Mouse (Mus musculus) neural tube, embryonic 10.5 days (tissue): ENCODE measurements around the gene Med31.

ENCODE experiments used
- DNase-seq: peaks from one replicate; pipeline ENCODE4 v3.0.0-alpha.2; 2017; ENCODE audit warnings: low spot score; ENCODE audit errors: extremely low spot score

Med31 gene

DNA sequence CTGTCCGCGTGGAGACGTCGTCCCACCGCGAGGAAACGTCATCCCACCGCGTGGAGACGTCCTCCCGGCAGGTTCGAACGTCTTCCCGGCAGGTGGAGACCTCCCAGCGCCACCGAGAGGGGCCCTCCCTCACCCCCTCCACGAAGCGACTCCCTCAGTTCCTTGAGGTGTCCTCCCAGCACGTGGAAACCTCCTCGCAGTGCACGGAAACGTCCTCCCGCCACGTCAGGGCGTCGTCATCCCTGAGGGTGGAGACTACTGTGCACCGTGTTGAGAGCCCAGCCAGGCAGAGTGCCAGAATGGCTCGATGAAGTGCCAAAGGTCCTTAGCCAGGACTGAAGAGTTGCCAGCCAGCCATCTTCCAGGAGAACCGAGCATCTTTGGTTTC is at the start of gene Med31:
Gene Med31, minus strand, starts transcription at position 183 of the 388 bp plus-strand sequence.
- DNase-seq, result no peak

DNA sequence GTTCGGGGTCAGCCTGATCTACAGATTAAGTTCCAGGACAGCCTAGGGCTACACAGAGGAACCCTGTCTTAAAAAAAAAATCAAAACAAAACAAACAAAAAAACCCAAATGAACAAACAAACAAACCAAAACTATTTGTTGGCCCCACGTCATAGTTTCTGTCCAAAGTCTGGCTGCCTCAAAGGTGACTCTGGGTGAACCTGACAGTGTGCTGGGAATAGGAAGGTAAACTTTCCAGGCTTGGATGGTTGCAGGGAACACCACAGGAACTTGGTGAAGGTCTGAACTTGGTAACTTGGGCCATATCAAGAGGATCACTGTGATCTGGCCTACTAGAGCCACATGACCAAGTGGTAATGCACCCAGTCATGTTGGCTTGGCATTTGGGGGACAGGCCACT is 41.0 kb upstream of the Med31 start:
- DNase-seq, result no peak

GRCm38 (mm10) chr11:72255629-72256028 is 40.2 kb upstream of the Med31 start:
- DNase-seq, result no peak

GRCm38 (mm10) chr11:72245196-72245753 is 29.9 kb upstream of the Med31 start:
- no peak for DNase-seq

DNA sequence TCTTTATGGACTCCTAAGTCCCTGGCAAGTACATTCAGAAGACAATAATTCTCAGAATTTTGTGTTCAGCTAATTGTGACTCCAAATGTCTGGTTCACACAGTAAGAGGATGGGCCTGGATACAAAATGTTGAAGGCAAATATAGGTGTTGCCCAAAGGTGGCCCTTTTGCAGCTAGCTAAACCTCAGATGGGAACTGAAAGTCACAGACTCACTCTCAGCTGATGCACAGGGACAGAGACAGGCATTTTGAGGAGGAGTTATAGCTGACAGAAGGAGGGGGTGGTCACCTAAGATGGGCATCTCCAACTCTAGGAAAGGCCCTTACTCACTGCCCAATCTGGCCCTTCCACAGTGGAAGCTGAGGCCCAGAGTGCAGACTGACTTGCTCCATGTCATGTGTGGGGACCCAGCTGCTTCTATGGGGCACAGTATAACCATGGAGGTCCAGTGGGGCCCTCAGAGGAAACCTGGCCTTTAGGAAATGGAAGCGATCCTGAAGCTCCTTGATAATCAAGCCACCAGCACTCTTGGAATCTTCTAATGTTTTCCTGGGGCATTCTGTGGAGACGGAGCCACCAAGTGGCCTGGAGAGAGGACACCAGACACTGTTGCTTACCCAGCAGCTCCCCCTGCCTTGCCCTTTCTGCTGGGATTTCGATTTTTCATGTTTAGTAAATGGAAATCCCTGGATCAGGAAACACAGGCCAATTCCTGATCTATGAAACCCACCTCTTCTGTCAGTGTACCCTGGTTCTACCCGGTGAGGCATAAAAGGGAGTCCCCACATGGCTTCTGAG is 24.9 kb upstream of the Med31 start:
- no peak for DNase-seq

- no peak for DNase-seq
Observed at GRCm38 (mm10) chr11:72234013-72234412, 18.6 kb upstream of the Med31 start.

DNA sequence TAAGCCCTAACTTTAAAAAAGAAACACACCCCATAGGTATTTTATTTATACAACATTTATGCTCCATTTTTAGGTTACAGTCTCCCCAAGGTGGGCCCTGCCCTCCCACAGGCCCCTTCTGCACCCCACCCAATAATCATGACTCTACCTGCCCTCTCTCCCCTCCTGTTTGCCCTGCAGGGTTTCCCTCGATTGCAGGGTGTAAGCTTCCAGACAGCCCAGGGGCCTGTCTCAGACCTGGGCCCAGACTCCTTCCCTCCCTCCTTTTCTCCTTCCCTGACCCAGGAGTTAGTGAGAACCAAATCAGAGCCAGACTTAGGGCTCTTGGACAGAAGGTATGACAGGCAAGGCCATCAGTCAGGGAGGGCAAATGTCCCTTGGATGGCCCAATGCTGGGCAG is 17.6 kb upstream of the Med31 start:
- DNase-seq, result no peak

DNA sequence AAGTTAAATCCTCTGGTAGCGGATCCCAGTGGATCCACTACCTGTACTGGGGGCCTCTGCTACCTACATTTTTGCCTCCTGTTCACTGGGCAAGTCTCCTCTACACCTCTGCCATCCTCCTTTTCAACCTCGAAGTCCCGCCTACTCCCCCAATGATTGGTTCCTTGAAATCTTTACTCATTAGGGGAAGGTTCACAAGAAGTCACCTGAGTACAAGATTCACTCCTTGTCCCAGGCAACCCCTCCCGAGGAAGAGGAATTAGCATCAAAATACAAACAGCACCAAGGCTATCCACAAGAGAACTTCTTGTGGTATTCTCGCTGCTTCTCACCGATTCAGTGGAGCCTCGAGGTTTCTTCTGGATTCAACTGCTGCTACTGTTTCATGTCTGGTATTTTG is 16.7 kb upstream of the Med31 start:
- DNase-seq, result no peak

- DNase-seq, result no peak
Observed at GRCm38 (mm10) chr11:72228513-72228912, 13.1 kb upstream of the Med31 start.

- no peak for DNase-seq
Observed at GRCm38 (mm10) chr11:72226901-72227300, 11.5 kb upstream of the Med31 start.

DNA sequence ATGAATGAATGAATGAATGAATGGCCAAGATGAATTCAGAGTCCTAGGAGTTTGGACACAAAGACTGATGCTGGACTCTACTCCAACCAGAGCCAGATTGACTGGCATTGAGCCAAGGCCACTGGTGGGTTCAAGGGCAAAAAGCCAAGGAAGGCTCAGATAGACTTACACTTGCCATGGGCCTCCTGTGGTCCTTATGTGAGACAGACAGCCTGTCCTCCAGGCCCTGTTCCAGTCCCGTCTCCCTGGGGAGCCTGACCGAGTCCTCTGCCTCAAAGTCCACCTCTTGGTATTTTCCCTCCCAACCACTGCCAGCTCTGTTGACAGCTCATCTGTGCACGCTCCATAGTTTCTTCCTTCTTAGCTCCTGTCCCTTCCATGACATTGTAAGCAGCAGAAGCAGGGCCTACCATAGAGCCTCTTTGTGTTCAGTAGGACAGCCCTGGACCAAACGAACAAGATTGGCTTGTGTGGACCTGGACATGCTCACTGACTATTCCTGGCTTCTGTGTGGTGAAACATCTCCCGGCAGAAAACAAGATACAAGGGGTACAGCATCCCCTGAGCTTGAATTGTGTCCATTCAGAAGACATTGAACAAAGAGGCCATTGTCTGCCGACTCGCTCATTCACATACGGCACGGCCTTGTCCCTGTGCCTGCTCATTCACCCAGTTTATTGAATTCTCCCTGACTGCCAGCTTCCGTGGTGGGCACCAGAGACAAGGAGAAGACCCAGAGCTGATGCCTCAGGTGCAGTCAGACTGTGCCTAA is 10.8 kb upstream of the Med31 start:
- DNase-seq, result no peak

DNA sequence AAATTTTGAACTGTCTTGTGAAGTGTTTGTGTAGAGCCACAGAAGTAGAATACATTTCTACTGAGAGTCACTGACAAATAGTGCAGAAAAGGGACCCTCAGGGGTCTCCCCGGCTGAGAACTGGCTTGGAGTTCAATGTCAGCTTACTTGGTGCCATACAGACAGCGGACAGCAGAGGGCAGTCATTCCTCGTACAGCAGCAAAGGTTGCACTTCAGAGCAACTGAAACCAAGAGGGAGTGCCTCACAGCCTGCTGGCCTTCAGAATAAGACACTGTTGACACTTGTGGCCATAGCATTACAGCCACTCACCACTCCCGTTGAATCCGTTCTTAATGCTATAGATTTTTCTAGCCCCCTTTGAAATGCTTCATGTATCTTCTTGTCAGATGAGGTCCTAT is 9.5 kb upstream of the Med31 start:
- DNase-seq, result peak; percentile 72

- no peak for DNase-seq
Observed at GRCm38 (mm10) chr11:72223414-72223813, 8.0 kb upstream of the Med31 start.

DNA sequence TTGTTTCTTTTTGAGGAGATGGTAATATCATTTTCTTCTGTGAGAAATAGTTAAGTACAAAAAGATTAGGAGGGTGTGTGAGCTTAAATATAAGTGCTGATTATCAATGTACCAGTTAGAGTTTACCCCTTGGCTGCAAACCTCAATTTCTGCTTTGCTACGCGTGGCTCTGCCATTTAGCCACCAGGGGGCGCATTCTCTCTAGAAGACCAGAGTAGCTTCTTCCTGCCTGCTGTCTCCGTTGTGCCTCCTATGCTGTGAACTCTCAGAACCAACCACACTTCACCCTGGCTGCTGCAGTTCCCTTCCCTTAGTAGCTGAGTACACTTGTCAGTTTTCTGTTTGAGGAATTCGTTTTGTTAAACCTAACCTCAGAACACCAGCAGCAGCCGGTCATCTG is 5.9 kb upstream of the Med31 start:
- DNase-seq, result peak; percentile 76

- no peak for DNase-seq
Observed at GRCm38 (mm10) chr11:72217116-72217515, 1.7 kb upstream of the Med31 start.

DNA sequence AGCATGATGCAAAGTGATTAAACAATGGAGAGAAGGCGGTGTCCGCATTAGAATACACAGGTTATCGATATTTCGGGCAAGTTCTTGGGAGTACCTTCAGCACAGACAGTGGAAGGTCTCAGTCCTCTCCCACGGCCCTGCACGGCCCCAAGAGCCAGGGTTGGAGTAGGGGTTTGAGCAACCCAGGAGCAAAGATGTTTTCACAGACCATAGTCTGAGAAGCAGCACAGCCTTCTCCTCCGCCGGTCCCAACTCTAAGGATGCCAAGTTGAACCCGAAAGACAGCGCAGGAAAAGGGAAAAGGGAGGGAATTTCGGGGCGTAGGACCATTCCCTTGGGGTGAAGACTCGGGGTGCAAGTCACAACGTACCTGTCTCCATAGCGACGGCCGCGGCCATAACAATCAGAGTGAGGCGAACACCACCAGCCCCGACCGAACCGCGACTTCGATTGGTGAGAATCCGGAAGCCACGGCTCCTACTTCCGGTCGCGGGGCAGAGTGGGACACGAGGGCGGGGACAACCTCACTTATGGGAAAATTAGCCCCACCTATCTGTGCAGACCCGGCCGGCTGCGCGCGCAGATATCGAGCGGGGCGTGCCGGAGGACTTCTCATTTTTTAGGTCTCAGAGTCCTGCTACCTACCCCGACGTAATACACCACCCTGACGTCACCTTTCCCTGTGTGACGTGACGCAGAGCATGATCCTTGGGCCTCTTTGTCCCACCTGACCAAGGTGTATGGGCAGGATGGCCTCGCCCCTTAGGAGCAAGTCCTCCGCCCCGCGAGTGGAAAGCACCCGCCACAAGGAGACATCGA is 592 bp downstream of the Med31 start:
- DNase-seq, result peak; percentile 98

DNA sequence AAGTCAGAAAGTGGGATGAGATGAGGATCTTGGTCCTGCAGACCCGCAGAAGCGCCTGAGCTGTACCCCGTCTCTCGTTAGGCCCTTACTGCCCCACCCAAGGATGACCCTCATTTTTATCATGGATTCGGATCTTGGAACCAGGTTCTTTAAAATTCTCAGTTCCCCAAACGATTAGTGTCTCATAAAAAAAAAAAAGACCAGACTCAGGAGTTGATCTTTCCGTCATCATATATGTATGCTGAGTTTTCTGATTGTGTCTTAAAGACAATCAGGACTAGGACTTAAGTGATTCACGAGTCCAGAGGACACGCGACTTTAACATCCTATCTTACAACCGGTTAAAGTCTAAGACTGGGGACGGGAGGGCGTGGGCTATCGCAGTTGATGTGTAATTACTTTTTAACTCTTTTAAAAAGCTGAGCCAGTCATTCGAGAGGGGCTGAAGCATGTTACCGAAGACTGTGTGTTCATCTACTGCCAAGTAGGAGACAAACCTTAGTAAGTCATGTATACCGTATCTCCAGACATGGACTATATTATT is 7.5 kb downstream of the Med31 start:
- DNase-seq, result no peak

DNA sequence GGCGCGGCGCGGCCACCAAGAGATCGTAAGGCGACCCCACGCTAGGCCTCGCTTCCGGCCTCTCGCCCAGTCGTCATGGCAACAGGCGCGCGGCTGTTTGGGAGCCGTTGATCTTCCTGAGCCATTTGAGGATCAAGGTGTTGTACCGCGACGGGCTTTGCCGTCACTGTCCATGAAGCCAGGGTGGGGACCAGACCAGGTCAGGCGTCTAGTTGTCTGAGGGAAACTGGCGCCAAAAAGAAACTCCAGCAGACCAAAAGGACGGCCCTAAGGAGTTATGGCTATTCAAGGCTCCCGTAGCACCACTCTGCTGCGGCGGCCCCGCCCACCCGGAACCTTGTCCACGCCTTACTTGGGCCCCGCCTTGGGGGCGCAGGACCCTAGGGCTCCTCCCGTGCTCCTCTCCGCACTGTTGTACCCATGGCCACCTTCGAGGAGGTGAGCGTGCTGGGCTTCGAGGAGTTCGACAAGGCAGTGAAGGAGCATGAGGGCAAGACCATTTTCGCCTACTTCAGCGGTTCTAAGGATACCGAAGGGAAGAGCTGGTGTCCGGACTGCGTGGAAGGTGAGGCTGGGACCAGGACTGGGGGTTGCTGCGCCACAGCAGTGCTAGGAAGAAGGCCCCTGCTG is 8.1 kb downstream of the Med31 start, which contains the start of the genes 4933427D14Rik and Txndc17:
Gene 4933427D14Rik, minus strand, starts transcription at position 256 of the 630 bp plus-strand sequence.
Gene Txndc17, plus strand, starts transcription at position 344 of the 630 bp plus-strand sequence.
- peak; percentile 90 for DNase-seq

DNA sequence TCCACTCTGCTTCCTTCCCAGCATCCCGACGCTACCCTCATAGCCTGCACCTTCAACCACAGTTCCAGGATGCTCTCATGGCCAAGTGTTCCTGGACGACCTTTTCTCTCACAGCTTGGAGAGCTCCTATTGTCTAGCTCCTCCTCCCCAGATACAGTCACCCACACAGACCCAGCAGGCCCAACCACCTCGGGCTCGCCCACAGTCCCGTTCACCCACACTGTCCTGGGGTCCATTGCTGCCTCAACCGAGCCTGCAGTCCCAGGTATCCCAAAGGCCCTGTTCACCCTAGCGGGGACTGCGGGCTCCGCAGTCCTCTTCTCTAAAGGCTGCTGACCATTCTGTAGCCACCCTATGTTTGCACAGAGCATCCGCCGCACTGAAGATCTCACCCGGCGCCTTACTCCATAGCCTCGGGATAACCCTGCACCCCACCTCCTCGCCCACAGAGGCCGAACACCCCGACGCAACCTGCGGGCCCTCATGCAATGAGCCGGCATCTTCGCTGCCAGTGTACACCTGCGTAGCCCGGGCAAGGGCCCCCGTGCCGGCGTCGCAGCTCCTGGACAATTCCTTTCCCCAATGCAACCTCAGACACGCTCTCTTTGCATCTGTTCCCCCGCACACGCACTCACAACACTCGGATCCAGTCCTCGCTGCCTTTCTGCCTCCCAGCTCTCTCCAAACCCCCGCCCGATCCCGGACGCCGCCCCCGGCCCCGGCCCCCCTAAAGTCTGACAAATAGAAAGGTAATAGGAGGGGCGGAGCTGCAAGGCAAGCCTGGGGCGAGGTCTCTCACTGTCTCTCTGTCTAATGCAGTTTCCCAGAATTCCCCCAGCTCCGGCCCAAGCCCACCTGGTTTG is 8.8 kb downstream of the Med31 start, which contains the start of gene Gm43951:
Gene Gm43951, minus strand, starts transcription at position 500 of the 863 bp plus-strand sequence.
- peak; percentile 49 for DNase-seq
